Mouse (Mus musculus) CH12F3 (cell line): ENCODE data around the gene Paqr9.
"Not testable (repeated sequence)": the region's sequence is repeated elsewhere in the genome, so short reads cannot be mapped to it uniquely, and the experiment has no call there.

Source experiments
- in situ Hi-C: fragments of 300-500 bp; cut with MboI; formaldehyde crosslinking; loops from 2 replicates; pipeline ENCODE4 v1.14.3; 2020; ENCODE audit warnings: low sequenced_read_pairs

Gene Paqr9

GRCm38 (mm10) chr9:95559059-95559935, at the start of gene Paqr9:
Paqr9 (plus strand) TSS chr9:95559657.
- in situ Hi-C loops = no loop called here

DNA sequence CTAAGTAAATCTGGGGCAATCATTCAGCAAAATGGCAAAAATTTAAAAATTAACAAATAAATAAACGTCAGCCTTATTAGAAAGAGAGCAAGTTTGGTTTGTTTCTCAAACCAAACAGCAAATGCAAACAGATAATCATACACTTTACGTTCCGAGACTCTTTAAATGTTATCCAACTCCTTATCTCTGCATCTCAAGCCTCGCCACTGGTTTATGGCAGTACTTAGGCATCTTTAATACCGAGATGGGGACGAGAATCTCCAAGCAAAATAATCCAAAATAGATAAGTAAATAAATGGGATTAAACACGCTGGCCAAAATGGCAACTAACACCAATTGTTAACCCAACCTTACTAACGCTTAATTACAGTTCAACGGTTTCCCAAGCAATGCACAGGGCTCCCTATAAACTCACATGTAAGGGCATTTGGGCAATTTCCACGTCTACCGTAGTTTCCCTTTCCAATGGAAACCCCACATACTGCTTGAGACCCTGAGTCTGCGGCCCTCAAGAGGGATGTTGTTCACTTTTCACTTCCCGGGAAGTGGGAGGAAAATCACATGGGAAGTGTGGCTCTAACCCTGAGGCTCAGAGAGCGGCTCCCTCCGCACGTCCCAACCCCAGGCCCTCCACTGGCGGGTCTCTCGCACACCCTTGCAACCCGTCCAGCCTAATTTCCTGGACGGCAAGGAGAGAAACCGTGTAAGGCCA, 48.6 kb upstream of the Paqr9 start:
- in situ Hi-C loops = no loop called here

DNA sequence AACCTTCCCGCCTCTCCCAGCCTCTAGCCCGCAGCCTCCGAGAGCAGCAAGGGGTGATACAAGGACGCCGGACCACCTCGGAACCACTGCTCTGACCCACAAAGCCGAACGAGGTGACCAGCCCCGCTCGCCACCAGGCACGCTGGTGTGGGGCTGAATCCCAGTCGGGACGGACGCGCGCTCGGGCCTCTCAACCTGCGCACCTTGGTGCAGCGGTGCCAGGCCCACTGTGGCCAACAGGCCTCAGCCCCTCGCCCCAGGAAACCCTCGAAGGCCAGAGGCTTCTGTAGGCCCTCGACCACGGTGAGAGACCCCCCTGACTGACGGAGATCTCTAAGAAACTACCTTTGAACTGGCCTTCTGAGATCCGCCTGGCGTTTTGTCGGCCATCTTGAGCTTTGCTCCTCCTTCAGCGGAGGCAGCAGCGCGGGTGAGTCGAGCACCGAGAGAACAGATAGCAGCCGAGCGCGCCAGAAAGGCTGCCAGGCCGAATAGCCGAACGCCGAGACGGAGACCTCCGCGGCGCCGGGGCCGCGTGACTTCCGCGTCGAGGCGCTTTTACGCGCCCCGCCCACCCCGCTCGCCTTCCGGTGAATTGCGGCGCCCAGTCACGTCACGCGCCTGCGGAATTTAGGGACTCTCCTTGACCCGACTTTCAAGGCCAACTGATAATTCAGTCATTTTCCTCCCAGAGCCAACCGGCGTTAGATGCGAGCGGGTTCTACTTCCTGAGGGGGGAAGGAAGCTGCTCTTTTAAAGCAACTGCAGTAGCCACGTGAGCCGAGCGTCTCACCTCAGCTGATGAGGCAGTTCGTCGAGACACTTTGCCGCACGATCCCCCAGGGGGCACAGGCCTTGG, 47.8 kb upstream of the Paqr9 start, which contains the start of gene U2surp:
U2surp (minus strand) TSS at position 525 of the 859 bp plus-strand sequence.
- in situ Hi-C loops = no loop called here

- in situ Hi-C loops = no loop called here
These were observed 47.0 kb upstream of the Paqr9 start for GRCm38 (mm10) chr9:95512331-95513030.

DNA sequence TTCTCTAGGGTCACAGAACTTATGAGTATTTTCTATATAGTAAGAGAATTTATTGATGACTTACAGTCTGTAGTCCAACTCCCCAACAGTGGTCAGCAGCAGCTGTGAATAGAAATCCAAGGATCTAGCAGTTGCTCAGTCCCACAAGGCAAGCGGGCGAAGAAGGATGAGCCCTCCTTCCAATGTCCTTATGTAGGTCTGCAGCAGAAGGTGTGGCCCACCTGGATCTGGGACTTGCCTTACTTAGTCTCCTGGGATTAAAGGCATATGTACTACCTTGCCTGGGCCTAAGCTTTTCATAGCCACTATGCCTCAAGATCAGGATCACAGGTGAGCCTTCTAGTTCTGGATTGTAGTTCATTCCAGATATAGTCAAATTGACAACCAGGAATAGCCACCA, 45.7 kb upstream of the Paqr9 start:
- in situ Hi-C loops = no loop called here

DNA sequence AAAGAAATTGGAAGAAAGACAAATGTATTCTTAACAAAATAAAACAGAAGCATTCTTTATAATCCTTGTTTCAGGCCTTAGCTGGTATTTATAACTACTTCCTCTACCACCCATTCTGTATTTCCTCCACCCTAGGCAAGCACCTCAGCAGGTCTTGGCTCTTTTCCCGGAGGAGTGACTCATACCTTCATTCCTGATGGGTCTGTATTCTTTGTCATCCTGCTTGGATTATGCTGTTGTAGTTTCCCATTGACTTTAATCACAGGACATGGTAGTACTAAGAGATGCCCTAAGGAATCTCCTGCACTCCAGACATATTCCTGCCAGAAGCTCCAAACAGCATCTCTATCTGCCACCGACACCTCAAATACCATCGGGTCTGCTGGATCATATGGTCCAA, 45.1 kb upstream of the Paqr9 start:
- in situ Hi-C loops = not testable (repeated sequence)

- in situ Hi-C loops = loop anchor here (10.0 kb wide), 1 partner anchor 334 kb away; the partner anchor contains the start of gene Atr
These were observed 38.9 kb upstream of the Paqr9 start for GRCm38 (mm10) chr9:95520563-95520962.

DNA sequence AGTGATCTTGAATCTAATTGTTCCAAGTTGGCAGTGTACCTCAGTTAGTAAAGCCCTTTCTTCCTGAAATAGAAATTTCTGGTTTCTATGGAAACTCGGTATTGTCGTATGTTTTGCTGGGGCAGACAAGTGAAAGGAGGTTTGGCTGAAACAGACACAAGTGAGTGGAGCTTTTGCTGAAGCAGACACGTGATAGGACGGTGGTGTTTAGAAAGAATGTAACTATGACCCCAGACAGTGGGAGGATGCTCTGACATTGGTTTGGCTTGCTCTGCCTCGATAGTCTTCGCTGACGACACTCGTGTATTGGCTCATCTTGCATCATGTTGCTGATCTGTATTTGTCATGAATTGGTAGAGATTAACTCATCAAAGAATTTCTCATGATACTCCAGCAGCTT, 38.4 kb upstream of the Paqr9 start:
- in situ Hi-C loops = loop anchor here (10.0 kb wide), 1 partner anchor 334 kb away; the partner anchor contains the start of gene Atr

GRCm38 (mm10) chr9:95521566-95521965, 37.9 kb upstream of the Paqr9 start:
- in situ Hi-C loops = loop anchor here (10.0 kb wide), 1 partner anchor 333 kb away; the partner anchor contains the start of gene Atr

DNA sequence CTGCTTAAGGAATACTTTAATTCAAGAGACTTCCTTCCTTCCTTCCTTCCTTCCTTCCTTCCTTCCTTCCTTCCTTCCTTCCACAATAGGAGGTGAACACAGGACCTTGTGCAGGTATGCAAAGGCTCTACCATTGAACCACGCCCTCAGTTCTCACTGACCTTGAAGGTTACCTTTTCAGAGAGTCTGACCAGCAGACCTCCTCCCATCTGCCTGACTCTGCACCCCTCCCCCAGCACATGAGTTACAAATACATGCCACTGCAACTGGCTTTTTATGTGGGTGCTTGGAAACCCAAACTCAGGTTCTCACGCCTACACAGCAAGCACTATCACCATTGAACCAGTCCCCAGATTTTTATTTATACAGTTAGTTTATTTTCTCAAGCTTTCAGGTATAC, 36.9 kb upstream of the Paqr9 start:
- in situ Hi-C loops = loop anchor here (10.0 kb wide), 1 partner anchor 332 kb away; the partner anchor contains the start of gene Atr

DNA sequence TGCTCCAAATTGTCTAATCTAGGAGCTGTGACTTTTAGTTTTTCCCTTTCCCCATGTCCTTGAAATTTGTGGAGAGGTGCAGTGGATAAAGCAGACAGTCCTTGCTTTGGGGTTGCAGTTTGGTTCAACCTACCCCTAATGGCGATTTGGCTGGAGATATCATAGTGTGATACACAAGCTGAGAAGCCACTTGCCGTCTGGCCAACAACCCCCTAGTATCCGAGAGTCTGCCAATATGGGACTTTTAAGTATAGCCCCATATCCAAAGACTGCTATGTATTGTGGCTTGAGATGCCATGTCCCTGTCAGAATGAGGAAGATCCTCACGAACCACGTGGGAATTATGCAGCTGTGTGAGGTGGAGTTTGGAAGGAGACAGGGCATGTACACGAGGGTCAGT, 34.1 kb upstream of the Paqr9 start:
- in situ Hi-C loops = loop anchor here (10.0 kb wide), 1 partner anchor 329 kb away; the partner anchor contains the start of gene Atr

- in situ Hi-C loops = loop anchor here (10.0 kb wide), 1 partner anchor 329 kb away; the partner anchor contains the start of gene Atr
These were observed 33.5 kb upstream of the Paqr9 start for GRCm38 (mm10) chr9:95525961-95526360.

GRCm38 (mm10) chr9:95527676-95528075, 31.8 kb upstream of the Paqr9 start:
- in situ Hi-C loops = loop anchor here (10.0 kb wide), 1 partner anchor 327 kb away; the partner anchor contains the start of gene Atr

- in situ Hi-C loops = loop anchor here (10.0 kb wide), 1 partner anchor 164 kb away; no protein-coding TSS in a partner anchor
These were observed 28.3 kb upstream of the Paqr9 start for GRCm38 (mm10) chr9:95531144-95531543.

DNA sequence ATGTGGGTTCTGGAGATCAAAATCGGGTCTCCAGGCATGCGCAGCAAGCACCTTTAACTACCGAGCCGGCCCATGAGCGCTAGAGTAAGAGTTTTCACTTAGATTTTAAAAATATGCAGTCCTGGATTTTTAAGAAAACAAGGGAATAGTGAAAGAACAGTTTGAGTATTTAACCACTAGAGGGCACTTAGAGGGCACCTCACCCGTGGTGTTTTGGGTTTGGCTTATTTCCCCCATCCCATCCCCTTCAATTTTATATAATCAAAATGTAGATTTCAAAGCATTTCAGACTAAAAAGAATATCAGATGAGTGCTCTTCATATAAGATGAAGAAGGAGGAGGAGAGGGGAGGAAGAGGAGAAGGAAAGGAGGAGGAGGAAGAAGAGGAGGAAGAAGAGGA, 25.6 kb upstream of the Paqr9 start:
- in situ Hi-C loops = loop anchor here (10.0 kb wide), 1 partner anchor 161 kb away; no protein-coding TSS in a partner anchor

GRCm38 (mm10) chr9:95539176-95539800, 20.2 kb upstream of the Paqr9 start:
- in situ Hi-C loops = loop anchor here (10.0 kb wide), 1 partner anchor 156 kb away; no protein-coding TSS in a partner anchor

GRCm38 (mm10) chr9:95540487-95540886, 19.0 kb upstream of the Paqr9 start:
- in situ Hi-C loops = no loop called here

DNA sequence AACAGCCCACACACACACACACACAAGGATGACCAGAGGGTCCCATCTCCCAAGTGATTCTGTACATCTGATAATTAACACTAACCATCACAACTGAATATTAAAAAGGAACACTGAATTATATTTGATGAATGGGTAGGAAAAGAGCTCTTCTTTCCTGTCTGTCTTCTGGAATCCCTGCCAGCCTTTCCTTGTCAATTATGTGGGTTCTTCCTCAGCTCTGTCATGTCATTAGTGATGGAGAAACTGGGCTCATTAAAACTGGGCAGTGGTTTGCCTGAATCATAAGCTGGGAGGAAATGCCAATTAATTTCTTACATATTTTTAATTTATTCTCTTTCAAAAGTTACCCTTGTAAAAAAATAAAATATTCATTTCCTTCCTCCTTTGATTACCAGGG, 18.2 kb upstream of the Paqr9 start:
- in situ Hi-C loops = no loop called here
